Mouse (Mus musculus): ENCODE measurements at regions not wholly inside any gene's neighbourhood (a gene's known extent, or its start where the extent isn't known, plus 50 kb on each side); places are given as distances from the start of the nearest gene placed in this dataset.

DNA sequence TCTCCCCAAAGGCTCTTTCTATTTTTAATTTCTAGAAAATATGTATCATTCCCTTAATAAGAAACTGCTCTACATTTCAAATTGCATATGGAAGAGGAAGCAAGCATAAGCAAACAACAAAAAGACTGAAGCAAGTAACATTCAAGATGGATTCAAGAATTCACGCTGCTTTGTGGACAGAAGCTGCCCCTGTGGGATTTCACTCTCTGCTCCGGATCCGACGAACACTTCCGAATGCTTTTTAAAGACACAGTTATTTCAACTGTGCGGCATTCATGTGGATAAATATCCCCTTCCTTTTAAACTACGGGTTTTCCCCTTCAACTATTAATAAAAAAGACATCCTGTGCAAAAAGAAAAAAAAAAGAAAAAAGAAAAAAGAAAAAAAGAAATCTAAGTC is 234.7 kb upstream of the Hnrnpa3 start:
- Histone ChIP-seq H3K27me3 (ENCODE audit: insufficient read depth, low read length) (no peaks in the 10 kb centered on the region), H3K9me3 (replicated peaks; ENCODE audit: low read length) (no peaks in the 10 kb centered on the region), H3K36me3 (ENCODE audit: insufficient read depth, low read length) (no peaks in the 10 kb centered on the region), H3K27ac (no peak overlapping the region), H3K4me1 (replicated peaks; ENCODE audit: insufficient read depth, low read length) (no peaks in the 10 kb centered on the region), H3K4me3 (replicated peaks; ENCODE audit: low read depth, low read length) (no peak overlapping the region), H3K4me2 (ENCODE audit: low read length) (peak overlapping the region; percentile 18; the same call in 1 of the 2 replicates), H3K9ac (ENCODE audit: low read depth, low read length) (no peak overlapping the region)
- WGBS, result 34% methylated on average over 7 of the region's 7 CpGs
- DNase-seq (ENCODE audit: low spot score), result peak; percentile 34
- ATAC-seq (replicated peaks; ENCODE audit: low FRiP score, low read depth), result no peak
- TF ChIP-seq CTCF (IDR thresholded peaks at IDR 0.05; ENCODE audit: low read depth), result no peak

DNA sequence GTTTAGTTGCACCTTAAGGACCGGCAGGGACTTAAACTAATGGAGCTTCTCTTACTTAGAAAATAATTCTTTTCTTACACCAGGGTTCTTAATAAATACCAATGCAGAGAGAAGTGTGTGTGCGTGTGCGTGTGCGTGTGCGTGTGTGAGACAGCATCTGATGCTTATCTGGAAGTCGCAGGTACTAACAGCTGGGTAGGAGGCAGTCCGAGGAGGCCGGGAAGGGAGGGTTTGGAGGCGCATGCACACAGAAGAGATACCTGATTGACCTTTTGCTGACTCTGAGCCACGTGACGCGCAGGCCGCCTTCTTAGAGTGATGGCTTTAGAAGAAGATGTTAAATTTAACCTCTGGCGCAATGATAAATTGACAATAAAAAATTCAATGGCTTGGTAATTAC is 234.2 kb upstream of the Hnrnpa3 start:
- Histone ChIP-seq H3K36me3 (ENCODE audit: insufficient read depth, low read length) (no peaks in the 10 kb centered on the region), H3K9ac (ENCODE audit: low read depth, low read length) (no peak overlapping the region), H3K9me3 (replicated peaks; ENCODE audit: low read length) (no peaks in the 10 kb centered on the region), H3K27ac (no peak overlapping the region), H3K4me3 (replicated peaks; ENCODE audit: low read depth, low read length) (no peak overlapping the region), H3K27me3 (ENCODE audit: insufficient read depth, low read length) (no peaks in the 10 kb centered on the region), H3K4me2 (ENCODE audit: low read length) (0 out of 2 replicates have a peak overlapping the region, but pooled peaks have one; percentile 18), H3K4me1 (replicated peaks; ENCODE audit: insufficient read depth, low read length) (no peaks in the 10 kb centered on the region)
- TF ChIP-seq CTCF (IDR thresholded peaks at IDR 0.05; ENCODE audit: low read depth), result no peak
- DNase-seq (ENCODE audit: low spot score) (no peak), ATAC-seq (replicated peaks; ENCODE audit: low FRiP score, low read depth) (no peak)
- 57% methylated on average over 14 of the region's 14 CpGs for WGBS

DNA sequence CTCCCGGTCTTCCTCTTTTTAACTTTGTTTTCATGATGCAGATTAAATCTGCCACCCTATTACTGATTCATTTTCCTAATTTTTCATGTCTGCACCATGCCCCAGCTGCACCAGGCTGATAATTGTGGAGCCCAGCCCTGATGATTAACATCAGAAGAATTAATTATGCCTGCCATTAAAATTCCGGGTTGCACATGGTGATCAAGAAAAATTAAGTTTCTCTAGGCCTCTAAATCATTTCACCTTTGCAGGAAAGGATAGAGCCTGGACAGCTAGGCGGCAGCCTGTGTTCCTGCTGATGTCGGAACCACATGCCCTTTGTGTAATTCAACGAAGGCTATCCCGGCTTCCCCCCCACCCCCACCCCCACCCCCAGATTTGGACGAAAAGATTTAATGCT is 233.7 kb upstream of the Hnrnpa3 start:
- Histone ChIP-seq H3K4me3 (replicated peaks; ENCODE audit: low read depth, low read length) (no peak overlapping the region), H3K27me3 (ENCODE audit: insufficient read depth, low read length) (no peaks in the 10 kb centered on the region), H3K4me2 (ENCODE audit: low read length) (no peak overlapping the region), H3K4me1 (replicated peaks; ENCODE audit: insufficient read depth, low read length) (no peaks in the 10 kb centered on the region), H3K27ac (no peak overlapping the region), H3K9ac (ENCODE audit: low read depth, low read length) (no peak overlapping the region), H3K9me3 (replicated peaks; ENCODE audit: low read length) (no peaks in the 10 kb centered on the region), H3K36me3 (ENCODE audit: insufficient read depth, low read length) (no peaks in the 10 kb centered on the region)
- no peak for ATAC-seq (replicated peaks; ENCODE audit: low FRiP score, low read depth)
- no peak for TF ChIP-seq CTCF (IDR thresholded peaks at IDR 0.05; ENCODE audit: low read depth)
- DNase-seq (ENCODE audit: low spot score), result no peak
- WGBS, result 18% methylated on average over 7 of the region's 7 CpGs

DNA sequence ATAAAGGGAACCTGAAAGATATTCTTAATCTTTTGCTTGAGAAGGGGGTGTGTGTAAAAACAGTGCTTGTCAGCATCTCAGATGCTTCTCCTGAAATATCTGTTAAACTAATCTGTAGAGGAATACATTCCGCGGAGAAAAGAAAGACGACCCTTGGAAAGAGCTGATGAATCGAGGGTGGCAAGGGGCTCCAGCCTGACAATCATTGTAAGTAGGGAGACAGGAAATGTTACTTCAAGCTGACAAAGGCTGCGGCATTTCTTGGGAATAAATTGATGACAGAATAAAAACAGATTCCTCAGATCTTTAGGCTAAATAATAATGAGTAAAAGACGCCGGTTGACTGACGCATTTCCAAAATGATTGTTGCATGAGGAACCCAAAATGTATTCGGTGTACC is 233.3 kb upstream of the Hnrnpa3 start:
- no peaks in the 10 kb centered on the region for H3K4me1 ChIP-seq (replicated peaks; ENCODE audit: insufficient read depth, low read length)
- H3K9me3 ChIP-seq (replicated peaks; ENCODE audit: low read length), result no peaks in the 10 kb centered on the region
- H3K36me3 ChIP-seq (ENCODE audit: insufficient read depth, low read length), result no peaks in the 10 kb centered on the region
- H3K4me3 ChIP-seq (replicated peaks; ENCODE audit: low read depth, low read length), result no peak overlapping the region
- 45% methylated on average over 9 of the region's 9 CpGs for WGBS
- no peak overlapping the region for H3K27ac ChIP-seq
- no peaks in the 10 kb centered on the region for H3K27me3 ChIP-seq (ENCODE audit: insufficient read depth, low read length)
- H3K9ac ChIP-seq (ENCODE audit: low read depth, low read length), result no peak overlapping the region
- H3K4me2 ChIP-seq (ENCODE audit: low read length), result no peak overlapping the region
- ATAC-seq (replicated peaks; ENCODE audit: low FRiP score, low read depth) (no peak), DNase-seq (ENCODE audit: low spot score) (no peak)
- no peak for TF ChIP-seq CTCF (IDR thresholded peaks at IDR 0.05; ENCODE audit: low read depth)

DNA sequence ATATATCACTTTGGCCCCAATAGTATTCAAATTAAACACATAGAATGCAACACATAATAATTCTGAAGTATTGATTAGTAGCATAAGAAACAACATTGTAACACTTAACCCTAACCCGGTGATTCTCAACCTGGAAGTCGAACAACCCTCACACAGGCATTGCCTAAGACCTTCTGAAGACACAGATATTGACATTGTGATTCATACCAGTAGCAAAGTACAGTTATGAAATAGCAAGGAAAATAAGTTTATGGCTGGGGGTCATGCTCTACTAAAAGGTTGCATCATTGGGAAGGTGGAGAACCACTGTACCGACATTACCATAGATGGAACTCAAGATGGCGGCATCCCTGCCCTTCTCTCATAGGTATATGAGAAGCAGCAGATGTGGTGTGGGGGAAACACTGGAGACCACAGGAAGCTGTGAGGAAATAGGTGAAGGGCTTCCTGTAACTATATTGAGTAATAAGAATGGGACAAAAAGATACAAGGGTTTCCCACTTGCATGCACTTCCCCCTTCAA is 231.1 kb upstream of the Hnrnpa3 start:
- Histone ChIP-seq H3K9ac (ENCODE audit: low read depth, low read length) (no peak overlapping the region), H3K27ac (no peak overlapping the region), H3K9me3 (replicated peaks; ENCODE audit: low read length) (no peaks in the 10 kb centered on the region), H3K4me2 (ENCODE audit: low read length) (no peak overlapping the region), H3K4me3 (replicated peaks; ENCODE audit: low read depth, low read length) (no peak overlapping the region), H3K4me1 (replicated peaks; ENCODE audit: insufficient read depth, low read length) (no peaks in the 10 kb centered on the region), H3K27me3 (ENCODE audit: insufficient read depth, low read length) (no peaks in the 10 kb centered on the region), H3K36me3 (ENCODE audit: insufficient read depth, low read length) (no peaks in the 10 kb centered on the region)
- DNase-seq (ENCODE audit: low spot score) (no peak), ATAC-seq (replicated peaks; ENCODE audit: low FRiP score, low read depth) (no peak)
- TF ChIP-seq CTCF (IDR thresholded peaks at IDR 0.05; ENCODE audit: low read depth), result no peak
- 97% methylated on average over 4 of the region's 4 CpGs for whole genome bisulfite sequencing

DNA sequence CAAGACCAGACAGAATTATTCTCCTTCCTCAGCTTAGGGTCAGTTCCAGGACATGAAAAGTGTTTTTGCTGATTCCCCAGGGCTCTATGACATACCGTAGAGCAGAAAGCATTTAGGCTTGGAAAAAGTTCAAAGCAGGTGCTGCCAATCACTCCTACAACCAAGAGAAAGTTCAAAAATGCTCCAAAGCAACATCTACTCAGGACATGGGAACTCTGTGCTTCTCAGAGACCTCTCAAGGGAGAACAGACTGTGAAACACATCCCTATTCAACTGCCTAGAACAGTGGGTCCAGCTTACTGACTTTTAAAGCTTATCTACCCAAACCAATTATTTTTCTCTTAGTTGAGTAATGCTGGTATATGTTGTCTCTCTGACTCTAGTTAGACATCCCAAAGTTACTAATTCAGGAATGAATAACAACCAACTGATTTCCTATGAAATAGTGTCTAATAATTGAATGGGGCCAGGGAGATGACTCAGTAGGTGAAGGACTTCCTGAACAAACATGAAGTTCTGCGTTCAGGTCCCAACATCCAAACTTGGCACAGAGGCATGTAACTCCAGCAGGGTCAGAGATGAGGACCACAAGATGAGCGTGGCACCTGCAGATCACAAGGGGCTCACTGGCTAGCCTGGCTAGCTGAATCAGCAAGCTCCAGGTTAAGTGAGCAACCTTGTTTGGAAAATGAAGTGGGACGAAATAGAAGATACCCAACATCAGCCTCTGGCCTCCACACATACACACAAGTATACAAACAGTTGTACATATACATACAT is 228.7 kb upstream of the Hnrnpa3 start:
- ATAC-seq (replicated peaks; ENCODE audit: low FRiP score, low read depth) (no peak), DNase-seq (ENCODE audit: low spot score) (no peak)
- 79% methylated on average over 4 of the region's 4 CpGs for WGBS
- no peaks in the 10 kb centered on the region for H3K36me3 ChIP-seq (ENCODE audit: insufficient read depth, low read length)
- no peaks in the 10 kb centered on the region for H3K9me3 ChIP-seq (replicated peaks; ENCODE audit: low read length)
- no peak for TF ChIP-seq CTCF (IDR thresholded peaks at IDR 0.05; ENCODE audit: low read depth)
- H3K27ac ChIP-seq, result no peak overlapping the region
- H3K9ac ChIP-seq (ENCODE audit: low read depth, low read length), result no peak overlapping the region
- no peaks in the 10 kb centered on the region for H3K27me3 ChIP-seq (ENCODE audit: insufficient read depth, low read length)
- H3K4me2 ChIP-seq (ENCODE audit: low read length), result no peak overlapping the region
- no peak overlapping the region for H3K4me3 ChIP-seq (replicated peaks; ENCODE audit: low read depth, low read length)
- no peaks in the 10 kb centered on the region for H3K4me1 ChIP-seq (replicated peaks; ENCODE audit: insufficient read depth, low read length)
